Mouse (Mus musculus): ENCODE results near the gene Lypd6b. TPM values are rescaled to one million over a fixed set of nuclear protein-coding genes. Genes with fewer than 3 reads are reported as not detected.

Gene Lypd6b
- total RNA-seq, 1 experiment from 2014 or later = 4.7 TPM

DNA sequence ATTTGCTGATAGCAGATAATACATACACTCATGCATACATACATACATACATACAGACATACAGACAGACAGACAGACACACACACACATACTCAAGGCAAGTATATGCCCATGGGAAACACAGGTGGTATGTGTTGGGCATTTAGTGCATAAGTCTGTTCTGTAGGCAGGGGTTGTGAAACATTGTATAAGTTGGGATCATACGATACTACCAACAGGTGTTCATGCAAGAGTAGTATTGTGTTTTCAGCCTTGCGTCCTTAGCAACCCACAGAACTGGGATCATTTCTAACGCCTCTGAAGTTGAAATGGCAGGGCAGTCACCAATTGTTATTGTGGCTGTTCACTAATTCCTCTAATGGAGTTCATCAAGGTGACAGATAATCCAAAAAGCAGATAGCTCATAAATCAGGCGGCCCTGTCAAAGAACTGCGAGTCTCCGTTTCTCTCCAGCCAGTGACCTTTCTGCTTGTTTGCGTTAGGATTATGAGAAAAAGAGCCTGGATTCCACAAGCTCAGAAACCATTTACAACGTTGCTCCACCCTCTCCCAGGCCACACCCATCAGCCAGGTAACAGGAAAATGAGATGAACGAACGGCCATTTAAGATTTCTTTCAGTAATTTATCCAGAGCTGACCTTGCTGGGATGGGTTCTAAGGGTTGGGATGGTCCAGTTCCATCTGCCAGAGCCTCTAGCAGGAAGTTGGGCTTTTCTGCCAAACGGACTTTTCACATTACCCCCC lies 72.9 kb downstream of the Lypd6b start:
- no peak for ATAC-seq (replicated peaks; ENCODE audit: low read depth, poor library complexity, severe bottlenecking)

- no peak for ATAC-seq (replicated peaks; ENCODE audit: low read depth, poor library complexity, severe bottlenecking)
Observed at GRCm38 (mm10) chr2:49860969-49861592, 73.6 kb downstream of the Lypd6b start.

DNA sequence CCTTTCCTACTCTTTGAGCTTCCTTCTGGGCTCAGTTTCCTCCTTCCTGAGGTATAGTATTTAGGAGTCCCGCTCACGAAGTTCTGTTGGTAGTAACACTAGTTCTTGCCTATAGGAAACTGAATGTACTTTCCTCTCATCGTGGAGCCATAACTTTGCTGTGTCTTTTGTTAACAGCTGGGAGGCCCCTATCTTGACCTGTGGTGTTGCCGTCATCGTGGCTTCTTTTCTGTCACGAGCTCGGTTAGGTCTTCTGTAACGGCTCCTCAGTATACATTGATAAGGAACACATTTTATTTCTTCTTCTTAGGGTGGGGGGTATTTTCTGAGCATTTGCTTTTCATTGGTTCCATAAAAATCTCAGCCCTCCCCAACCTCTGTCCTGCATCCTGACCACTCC lies 74.2 kb downstream of the Lypd6b start:
- peak; percentile 63; the same call in 1 of the 2 replicates for ATAC-seq (replicated peaks; ENCODE audit: low read depth, poor library complexity, severe bottlenecking)

DNA sequence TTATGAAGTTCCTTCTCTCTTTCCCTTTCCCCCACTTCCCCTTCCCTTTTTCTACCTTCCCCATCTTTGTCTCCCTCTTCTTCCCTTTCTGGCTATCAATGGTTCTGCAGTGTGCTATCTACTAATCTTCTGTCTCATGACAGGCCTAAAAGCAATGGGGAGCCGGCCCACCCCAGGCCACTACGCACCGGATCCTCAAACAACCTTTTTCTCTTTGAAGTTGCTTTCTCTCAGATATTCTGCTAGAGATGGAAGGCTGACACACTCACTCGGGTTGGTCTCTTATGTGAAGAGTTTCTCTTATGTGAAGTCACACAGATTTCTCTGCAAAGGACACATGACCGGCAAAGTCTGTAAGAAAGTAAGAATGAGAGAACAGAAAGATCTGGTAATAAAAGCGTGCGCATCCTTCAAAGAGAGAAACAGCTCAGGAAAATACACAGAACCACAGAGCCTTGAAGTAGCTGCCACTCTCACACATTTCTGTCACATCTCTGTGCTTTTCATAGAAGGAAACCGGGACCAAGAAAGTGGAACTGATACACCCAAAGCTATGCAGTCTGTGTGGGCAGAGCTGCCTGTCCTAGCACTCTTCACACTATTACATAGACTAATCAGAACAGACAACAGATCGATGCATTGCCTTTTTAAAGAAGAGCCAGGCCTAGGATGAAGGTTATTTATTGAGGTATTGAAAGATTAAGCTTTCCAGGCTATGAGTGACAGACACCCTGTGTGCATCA lies 80.8 kb downstream of the Lypd6b start:
- 0 out of 2 replicates have a peak, but pooled peaks have one; percentile 20 for ATAC-seq (replicated peaks; ENCODE audit: low read depth, poor library complexity, severe bottlenecking)

GRCm38 (mm10) chr2:49869044-49869443 lies 81.6 kb downstream of the Lypd6b start:
- no peak for ATAC-seq (replicated peaks; ENCODE audit: low read depth, poor library complexity, severe bottlenecking)

- ATAC-seq (replicated peaks; ENCODE audit: low read depth, poor library complexity, severe bottlenecking) = peak; percentile 86
Observed at GRCm38 (mm10) chr2:49869782-49870514, 82.5 kb downstream of the Lypd6b start.

DNA sequence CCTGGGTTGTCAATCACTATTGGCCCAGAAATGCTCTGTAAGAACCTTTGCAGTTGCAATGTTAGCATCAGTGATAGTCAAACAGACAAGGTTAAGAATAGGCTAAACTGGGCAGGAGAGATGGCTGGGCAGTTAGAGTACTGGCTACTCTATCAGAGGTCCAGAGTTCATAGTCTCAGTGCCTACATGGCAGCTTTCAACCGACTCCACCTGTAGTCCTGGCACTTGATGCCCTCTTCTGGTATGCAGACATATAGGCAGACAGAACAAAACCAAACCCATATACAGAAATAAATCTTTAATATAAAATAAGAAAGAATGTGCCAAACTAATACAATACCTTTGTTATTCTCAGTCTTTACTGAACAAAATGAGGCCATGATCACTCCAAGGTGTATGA lies 83.5 kb downstream of the Lypd6b start:
- no peak for ATAC-seq (replicated peaks; ENCODE audit: low read depth, poor library complexity, severe bottlenecking)

DNA sequence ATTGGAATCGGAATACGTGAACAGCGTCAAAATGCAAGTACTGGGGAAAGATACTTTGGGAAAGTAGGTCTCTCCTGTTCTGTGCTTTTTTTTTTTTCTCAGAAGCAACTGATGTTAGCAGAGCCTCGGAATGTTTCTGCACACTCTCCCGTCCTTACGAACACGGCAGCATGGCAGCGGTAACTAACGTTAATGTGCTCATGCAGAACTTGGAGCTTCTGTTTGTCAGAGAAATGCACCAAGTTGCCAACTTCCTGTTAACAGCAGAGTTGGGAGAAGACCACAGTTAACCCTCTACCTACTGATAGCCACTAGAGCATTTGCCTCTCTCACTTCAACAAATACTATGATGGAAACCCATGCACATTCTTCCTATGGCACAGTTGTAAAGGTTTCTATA lies 93.0 kb downstream of the Lypd6b start:
- ATAC-seq (replicated peaks; ENCODE audit: low read depth, poor library complexity, severe bottlenecking) = peak; percentile 64

DNA sequence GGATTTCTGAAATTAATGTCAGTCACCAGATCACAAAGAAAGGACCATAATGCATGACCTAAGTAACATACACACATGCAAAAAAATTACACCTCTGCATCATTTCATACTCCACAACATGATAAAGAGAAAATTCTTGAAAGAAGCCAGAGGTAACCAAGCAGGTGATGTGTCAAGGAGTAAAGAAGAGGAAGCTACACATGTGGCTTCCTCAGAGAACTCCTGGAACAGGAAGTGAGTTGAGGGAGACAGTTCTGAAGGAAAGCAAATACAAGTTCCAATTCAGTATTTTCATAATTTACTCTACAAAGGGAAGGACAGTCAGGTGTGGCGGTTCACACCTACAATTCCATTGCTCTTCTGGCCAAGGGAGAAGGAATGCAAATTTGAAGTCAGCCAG lies 93.5 kb downstream of the Lypd6b start:
- peak; percentile 42; the same call in 1 of the 2 replicates for ATAC-seq (replicated peaks; ENCODE audit: low read depth, poor library complexity, severe bottlenecking)

- ATAC-seq (replicated peaks; ENCODE audit: low read depth, poor library complexity, severe bottlenecking) = no peak
Observed at GRCm38 (mm10) chr2:49882461-49882860, 95.0 kb downstream of the Lypd6b start.

GRCm38 (mm10) chr2:49883990-49884389 lies 96.5 kb downstream of the Lypd6b start:
- no peak for ATAC-seq (replicated peaks; ENCODE audit: low read depth, poor library complexity, severe bottlenecking)

DNA sequence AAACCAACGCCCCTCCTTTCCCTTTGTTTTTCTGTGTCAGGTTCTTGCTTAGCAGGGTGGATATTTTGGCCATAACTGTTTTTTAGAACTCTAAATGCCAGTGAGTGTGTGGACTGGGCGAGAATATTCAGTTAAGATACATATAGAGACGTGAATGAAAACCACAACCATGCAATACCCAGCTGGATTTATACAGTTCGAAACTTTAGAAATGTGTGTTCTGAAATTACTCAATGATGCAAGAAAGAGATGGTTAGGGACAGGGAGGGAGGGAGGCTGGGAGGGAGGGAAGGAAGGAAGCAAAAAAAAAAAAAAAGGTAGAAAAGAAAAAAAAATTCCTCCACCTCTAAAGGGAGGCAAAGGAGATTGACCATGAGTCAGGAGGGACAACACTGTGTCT lies 98.7 kb downstream of the Lypd6b start:
- ATAC-seq (replicated peaks; ENCODE audit: low read depth, poor library complexity, severe bottlenecking) = 0 out of 2 replicates have a peak, but pooled peaks have one; percentile 31

DNA sequence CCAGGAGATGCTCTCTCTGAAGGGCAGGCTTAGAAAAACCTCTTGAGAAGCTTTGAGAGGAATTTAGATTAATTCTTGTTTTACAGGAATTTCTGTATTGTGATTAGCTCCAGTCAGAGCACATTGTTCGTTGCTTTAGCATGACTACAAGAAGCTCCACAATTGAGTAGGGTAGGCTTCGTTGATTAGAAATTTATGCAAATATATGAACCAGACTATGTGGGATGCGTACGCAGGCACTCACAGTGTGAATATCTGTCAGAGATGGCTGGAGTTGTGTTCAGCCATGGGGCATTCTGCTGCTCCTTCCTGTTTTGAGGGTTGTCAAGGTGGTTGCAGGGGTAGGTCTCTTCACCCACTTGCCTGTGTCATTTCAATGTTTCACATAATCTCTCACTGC lies 100.9 kb downstream of the Lypd6b start:
- ATAC-seq (replicated peaks; ENCODE audit: low read depth, poor library complexity, severe bottlenecking) = no peak

- ATAC-seq (replicated peaks; ENCODE audit: low read depth, poor library complexity, severe bottlenecking) = no peak
Observed at GRCm38 (mm10) chr2:49890727-49891126, 103.2 kb downstream of the Lypd6b start.

DNA sequence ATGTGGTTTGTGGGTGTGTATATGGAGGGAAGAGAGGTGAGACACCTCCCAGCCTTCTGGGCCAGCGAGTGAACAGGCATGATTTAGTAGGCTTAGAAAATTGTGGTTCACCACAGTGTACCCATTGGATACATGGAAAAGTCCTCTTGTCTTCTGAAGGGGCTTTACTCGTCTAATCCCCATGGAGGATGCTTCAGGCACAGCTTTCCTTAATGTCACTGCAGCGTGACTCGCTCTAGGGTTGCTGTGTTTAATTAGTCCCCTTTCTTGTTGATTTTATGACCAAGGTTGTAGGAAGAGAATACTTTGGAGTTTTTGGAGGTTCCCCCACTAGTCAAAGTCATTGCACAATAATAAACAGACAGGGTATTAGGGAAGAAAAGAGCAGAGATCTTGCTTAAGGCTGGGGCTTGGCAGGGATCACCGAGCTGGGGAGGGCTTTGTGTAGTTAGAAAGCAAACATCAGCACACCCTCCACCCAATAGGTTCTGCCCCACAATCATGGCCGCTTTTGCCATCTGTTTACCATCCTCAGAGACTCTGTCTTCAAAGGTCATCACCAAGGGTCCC lies 122.4 kb downstream of the Lypd6b start:
- no peak for ATAC-seq (replicated peaks; ENCODE audit: low read depth, poor library complexity, severe bottlenecking)

- no peak for ATAC-seq (replicated peaks; ENCODE audit: low read depth, poor library complexity, severe bottlenecking)
Observed at GRCm38 (mm10) chr2:49911296-49912034, 124.0 kb downstream of the Lypd6b start.

DNA sequence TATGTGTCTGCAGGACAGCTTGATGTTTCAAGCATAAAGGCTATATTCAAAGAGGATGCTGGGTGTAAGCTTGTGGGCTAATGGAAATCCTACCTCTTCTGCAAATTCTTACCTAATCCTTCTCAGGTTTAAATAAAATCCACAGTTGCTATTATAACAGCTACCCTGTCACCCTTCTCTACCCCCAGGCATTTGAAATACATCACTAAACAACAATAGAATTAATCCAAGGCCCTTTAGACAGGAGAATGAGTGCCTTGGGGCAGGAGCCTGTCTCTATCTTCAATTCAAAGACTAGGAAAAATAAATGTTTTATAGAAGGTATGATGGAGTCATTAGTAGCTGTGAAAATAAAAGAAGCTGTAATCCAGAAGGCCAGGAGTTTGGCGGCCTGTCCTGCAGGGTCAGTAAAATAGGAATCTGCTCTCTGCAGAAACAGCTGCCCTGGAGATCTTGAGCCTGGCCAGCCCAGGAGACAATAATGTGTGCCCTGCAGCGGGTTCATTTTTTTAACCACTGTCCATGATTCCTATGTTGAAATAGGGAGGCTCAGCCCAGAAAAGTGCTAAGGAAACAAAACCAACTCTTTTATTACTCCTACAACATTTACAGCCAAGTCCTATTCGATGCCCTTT lies 124.9 kb downstream of the Lypd6b start:
- ATAC-seq (replicated peaks; ENCODE audit: low read depth, poor library complexity, severe bottlenecking) = no peak

GRCm38 (mm10) chr2:49917489-49917888 lies 130.0 kb downstream of the Lypd6b start:
- no peak for ATAC-seq (replicated peaks; ENCODE audit: low read depth, poor library complexity, severe bottlenecking)

- no peak for ATAC-seq (replicated peaks; ENCODE audit: low read depth, poor library complexity, severe bottlenecking)
Observed at GRCm38 (mm10) chr2:49918132-49918531, 130.6 kb downstream of the Lypd6b start.
